Mouse (Mus musculus): ENCODE measurements around the gene Ryk. TPM values are rescaled to one million over a fixed set of nuclear protein-coding genes. Genes with fewer than 3 reads are reported as not detected.

Gene Ryk
- total and polyA plus RNA-seq, 3 experiments = 31.5 to 39.7 (median 38.1) TPM

DNA sequence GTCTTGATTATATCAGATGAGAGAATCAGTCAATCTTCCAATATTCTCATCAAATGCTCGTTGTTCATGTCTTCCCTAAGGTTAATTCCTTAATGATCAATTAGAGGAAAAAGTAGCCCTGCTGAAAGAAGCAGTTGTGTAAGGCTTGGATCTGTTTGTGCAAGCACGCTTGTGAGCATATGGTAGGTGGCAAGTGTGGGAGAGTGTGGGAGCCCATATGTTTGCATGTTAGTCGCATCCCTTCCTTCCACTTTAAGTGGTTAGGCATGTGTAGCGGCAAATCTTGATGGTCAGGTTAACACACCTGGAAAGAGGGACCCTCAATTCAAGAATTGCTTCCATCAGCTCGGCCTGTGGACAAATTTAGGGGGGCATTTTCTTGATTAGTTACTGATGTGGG is 11.6 kb downstream of the Ryk start:
- H3K4me3 ChIP-seq = no peak overlapping the region
- TF ChIP-seq EP300 (IDR thresholded peaks at IDR 0.05; ENCODE audit: insufficient read depth, low read depth, low read length) = no peak
- no peak for TF ChIP-seq POLR2A (IDR thresholded peaks at IDR 0.05; ENCODE audit: insufficient read depth, low read depth, low read length)
- no peak for TF ChIP-seq CTCF (IDR thresholded peaks at IDR 0.05)
- H3K79me2 ChIP-seq (replicated peaks; ENCODE audit: control insufficient read depth, insufficient read depth, low read length) = peaks cover 9% of the 10 kb centered on the region
- H3K36me3 ChIP-seq (ENCODE audit: control insufficient read depth, insufficient read depth, low read length) = peaks cover 11% of the 10 kb centered on the region
- H3K27ac ChIP-seq = no peak overlapping the region
- no peak overlapping the region for H3K9ac ChIP-seq (ENCODE audit: low read depth, low read length)
- DNase-seq = no peak
- H3K27me3 ChIP-seq (ENCODE audit: control insufficient read depth, insufficient read depth, low read length) = no peaks in the 10 kb centered on the region
- intact Hi-C loops (cut with DNase I) = no loop called here
- H3K4me1 ChIP-seq (ENCODE audit: control insufficient read depth, insufficient read depth, low read length) = peaks cover 18% of the 10 kb centered on the region
- WGBS = 90% methylated on average over 5 of the region's 5 CpGs

DNA sequence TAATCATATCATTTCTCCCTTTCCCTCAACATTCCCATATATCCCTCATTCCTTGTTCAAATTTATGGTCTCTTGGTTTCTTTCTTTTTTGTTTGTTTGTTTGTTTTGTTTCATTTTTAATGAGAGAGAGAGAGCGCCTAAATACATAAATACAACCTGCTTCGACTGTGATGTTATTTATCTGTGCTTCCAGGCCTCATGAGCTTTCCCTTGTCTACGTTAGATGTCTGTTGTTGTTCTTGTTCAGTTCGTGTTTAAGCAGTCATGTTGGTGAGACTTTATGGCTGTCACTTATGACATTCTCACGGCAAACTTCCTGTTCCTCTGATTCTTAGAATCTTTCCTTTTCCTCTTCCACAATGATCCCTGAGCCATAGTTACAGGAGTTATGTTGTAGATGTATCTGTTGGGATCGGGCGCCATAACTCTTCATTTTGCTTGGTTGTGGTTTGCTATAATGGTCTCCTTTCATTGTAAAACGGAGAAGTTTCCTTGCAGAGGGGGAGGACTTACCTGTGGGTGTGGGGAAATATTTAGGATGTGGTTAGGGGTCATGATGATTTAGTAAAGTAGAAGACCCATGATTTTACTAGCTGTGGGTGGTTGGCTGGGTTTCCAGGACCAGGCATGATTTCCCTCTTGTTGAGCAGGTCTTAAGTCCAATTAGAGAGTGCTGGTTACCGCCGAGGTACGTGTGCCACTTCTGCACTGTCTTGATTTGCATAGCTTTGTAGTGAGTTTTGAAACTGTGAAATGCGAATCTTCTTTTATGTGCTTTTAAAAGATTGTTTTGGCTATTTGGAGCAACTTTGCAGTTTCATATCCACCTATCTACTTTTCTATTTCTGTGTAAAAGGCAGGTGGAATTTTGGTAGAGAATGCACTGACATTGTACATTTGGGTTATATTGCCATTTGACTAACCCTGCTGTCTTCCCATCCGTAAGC is 17.6 kb downstream of the Ryk start:
- no peak overlapping the region for H3K9ac ChIP-seq (ENCODE audit: low read depth, low read length)
- no peak overlapping the region for H3K27ac ChIP-seq
- intact Hi-C loops (cut with DNase I) = no loop called here
- TF ChIP-seq EP300 (IDR thresholded peaks at IDR 0.05; ENCODE audit: insufficient read depth, low read depth, low read length) (no peak), CTCF (IDR thresholded peaks at IDR 0.05) (no peak), POLR2A (IDR thresholded peaks at IDR 0.05; ENCODE audit: insufficient read depth, low read depth, low read length) (no peak)
- peaks cover 8% of the 10 kb centered on the region for H3K79me2 ChIP-seq (replicated peaks; ENCODE audit: control insufficient read depth, insufficient read depth, low read length)
- peaks cover 9% of the 10 kb centered on the region for H3K4me1 ChIP-seq (ENCODE audit: control insufficient read depth, insufficient read depth, low read length)
- DNase-seq = no peak
- peaks cover 6% of the 10 kb centered on the region for H3K36me3 ChIP-seq (ENCODE audit: control insufficient read depth, insufficient read depth, low read length)
- 81% methylated on average over 13 of the region's 13 CpGs for WGBS
- H3K27me3 ChIP-seq (ENCODE audit: control insufficient read depth, insufficient read depth, low read length) = no peaks in the 10 kb centered on the region
- no peak overlapping the region for H3K4me3 ChIP-seq

DNA sequence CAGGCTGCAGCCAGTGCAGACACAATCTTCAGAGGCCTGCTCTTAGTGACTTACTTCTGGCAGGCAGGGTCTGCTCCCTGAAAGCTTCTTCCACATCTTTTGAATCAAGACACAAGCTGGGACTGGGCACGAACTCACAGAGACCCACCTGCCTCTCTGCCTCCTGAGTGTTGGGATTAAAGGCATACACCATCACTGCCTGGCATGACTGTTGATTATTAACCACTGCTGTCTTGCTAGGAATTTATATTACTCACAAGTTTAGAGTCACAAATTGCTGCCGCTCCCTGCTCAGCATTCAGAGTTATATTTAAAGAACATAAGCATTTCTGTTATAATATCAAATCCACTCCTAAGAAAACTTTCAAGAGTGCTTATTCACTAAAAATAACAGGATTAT is 23.1 kb downstream of the Ryk start:
- H3K4me3 ChIP-seq = no peak overlapping the region
- no peaks in the 10 kb centered on the region for H3K36me3 ChIP-seq (ENCODE audit: control insufficient read depth, insufficient read depth, low read length)
- H3K4me1 ChIP-seq (ENCODE audit: control insufficient read depth, insufficient read depth, low read length) = peaks cover 8% of the 10 kb centered on the region
- H3K9ac ChIP-seq (ENCODE audit: low read depth, low read length) = no peak overlapping the region
- WGBS = 97% methylated on average over 2 of the region's 2 CpGs
- DNase-seq = no peak
- H3K27ac ChIP-seq = no peak overlapping the region
- no peaks in the 10 kb centered on the region for H3K27me3 ChIP-seq (ENCODE audit: control insufficient read depth, insufficient read depth, low read length)
- peaks cover 7% of the 10 kb centered on the region; the same call in 1 of the 2 replicates for H3K79me2 ChIP-seq (replicated peaks; ENCODE audit: control insufficient read depth, insufficient read depth, low read length)
- no peak for TF ChIP-seq POLR2A (IDR thresholded peaks at IDR 0.05; ENCODE audit: insufficient read depth, low read depth, low read length)
- no peak for TF ChIP-seq CTCF (IDR thresholded peaks at IDR 0.05)
- TF ChIP-seq EP300 (IDR thresholded peaks at IDR 0.05; ENCODE audit: insufficient read depth, low read depth, low read length) = no peak
- intact Hi-C loops (cut with DNase I) = no loop called here

DNA sequence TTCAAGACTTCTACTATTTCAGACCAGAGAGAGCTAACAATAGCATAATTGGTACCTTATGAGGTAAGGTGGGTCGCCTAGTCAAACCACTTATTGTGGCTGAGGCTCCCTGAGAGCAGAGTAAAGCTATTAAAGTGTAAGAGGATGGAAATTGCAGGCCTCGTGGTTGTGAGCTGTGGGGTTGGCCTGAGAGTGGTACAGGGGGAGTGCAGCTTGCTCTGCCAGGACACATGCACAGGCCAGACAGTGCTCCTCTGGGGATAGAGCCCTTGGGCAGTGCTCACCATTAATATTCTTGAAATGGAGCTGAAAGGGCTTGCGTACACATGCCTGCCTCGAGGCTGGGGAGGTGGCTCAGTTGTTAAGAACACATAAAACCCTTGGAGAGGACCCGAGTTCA is 23.6 kb downstream of the Ryk start:
- no peak overlapping the region for H3K4me3 ChIP-seq
- no peak overlapping the region for H3K27ac ChIP-seq
- intact Hi-C loops (cut with DNase I) = no loop called here
- H3K9ac ChIP-seq (ENCODE audit: low read depth, low read length) = no peak overlapping the region
- no peaks in the 10 kb centered on the region for H3K36me3 ChIP-seq (ENCODE audit: control insufficient read depth, insufficient read depth, low read length)
- peaks cover 7% of the 10 kb centered on the region; the same call in 1 of the 2 replicates for H3K79me2 ChIP-seq (replicated peaks; ENCODE audit: control insufficient read depth, insufficient read depth, low read length)
- H3K27me3 ChIP-seq (ENCODE audit: control insufficient read depth, insufficient read depth, low read length) = no peaks in the 10 kb centered on the region
- peaks cover 9% of the 10 kb centered on the region for H3K4me1 ChIP-seq (ENCODE audit: control insufficient read depth, insufficient read depth, low read length)
- TF ChIP-seq POLR2A (IDR thresholded peaks at IDR 0.05; ENCODE audit: insufficient read depth, low read depth, low read length) (no peak), CTCF (IDR thresholded peaks at IDR 0.05) (no peak), EP300 (IDR thresholded peaks at IDR 0.05; ENCODE audit: insufficient read depth, low read depth, low read length) (no peak)
- no peak for DNase-seq
- WGBS = 94% methylated on average over 5 of the region's 5 CpGs

DNA sequence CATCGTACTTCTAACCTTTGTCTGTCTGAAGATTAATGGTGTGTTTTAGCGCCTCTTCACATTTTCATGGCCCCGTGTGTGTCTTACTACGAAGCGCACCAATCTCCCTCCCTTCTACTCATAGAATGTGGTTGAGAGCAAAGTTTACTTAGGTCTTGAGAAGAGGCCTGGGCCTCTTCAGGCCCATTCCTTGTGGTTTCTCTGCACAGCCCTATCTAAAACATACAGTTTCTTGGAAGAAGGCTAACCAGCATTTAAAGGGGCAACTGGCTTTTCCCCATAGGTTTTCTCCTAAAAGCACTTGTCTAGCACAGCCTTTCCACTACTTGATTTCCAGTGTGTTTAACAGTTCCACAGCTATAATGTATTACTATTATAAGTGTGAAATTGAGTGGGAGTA is 24.7 kb downstream of the Ryk start:
- H3K27ac ChIP-seq = no peak overlapping the region
- H3K9ac ChIP-seq (ENCODE audit: low read depth, low read length) = no peak overlapping the region
- H3K4me3 ChIP-seq = no peak overlapping the region
- DNase-seq = no peak
- intact Hi-C loops (cut with DNase I) = no loop called here
- 0 out of 2 replicates have a peak, but pooled peaks cover 3% of the 10 kb centered on the region for H3K79me2 ChIP-seq (replicated peaks; ENCODE audit: control insufficient read depth, insufficient read depth, low read length)
- WGBS = 93% methylated on average over 5 of the region's 5 CpGs
- H3K4me1 ChIP-seq (ENCODE audit: control insufficient read depth, insufficient read depth, low read length) = peaks cover 15% of the 10 kb centered on the region
- no peak for TF ChIP-seq POLR2A (IDR thresholded peaks at IDR 0.05; ENCODE audit: insufficient read depth, low read depth, low read length)
- TF ChIP-seq CTCF (IDR thresholded peaks at IDR 0.05) = no peak
- no peak for TF ChIP-seq EP300 (IDR thresholded peaks at IDR 0.05; ENCODE audit: insufficient read depth, low read depth, low read length)
- no peaks in the 10 kb centered on the region for H3K27me3 ChIP-seq (ENCODE audit: control insufficient read depth, insufficient read depth, low read length)
- H3K36me3 ChIP-seq (ENCODE audit: control insufficient read depth, insufficient read depth, low read length) = no peaks in the 10 kb centered on the region

DNA sequence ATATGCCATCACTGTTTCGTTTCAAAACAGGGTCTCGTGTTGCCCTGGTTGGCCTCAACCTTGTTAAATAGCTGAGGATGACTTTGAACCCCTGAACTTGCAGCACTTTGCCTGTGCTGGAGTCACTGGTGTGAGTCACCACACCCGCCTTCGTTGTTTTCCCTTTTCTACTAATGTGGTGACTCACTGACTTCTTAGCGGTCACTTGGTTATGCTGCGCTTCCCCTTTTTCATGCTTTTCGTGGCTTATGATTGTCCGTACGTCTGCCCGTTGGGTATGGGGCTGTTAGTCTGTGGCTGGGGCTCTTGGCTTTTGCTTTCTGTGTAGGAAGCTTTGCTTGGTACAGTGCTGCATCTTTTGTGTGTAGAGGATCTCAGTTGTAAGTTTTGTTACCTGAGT is 25.2 kb downstream of the Ryk start:
- no peak for DNase-seq
- 90% methylated on average over 10 of the region's 10 CpGs for WGBS
- Histone ChIP-seq H3K36me3 (ENCODE audit: control insufficient read depth, insufficient read depth, low read length) (no peaks in the 10 kb centered on the region), H3K4me3 (no peak overlapping the region), H3K4me1 (ENCODE audit: control insufficient read depth, insufficient read depth, low read length) (peaks cover 17% of the 10 kb centered on the region), H3K27me3 (ENCODE audit: control insufficient read depth, insufficient read depth, low read length) (no peaks in the 10 kb centered on the region), H3K27ac (no peak overlapping the region), H3K9ac (ENCODE audit: low read depth, low read length) (no peak overlapping the region), H3K79me2 (replicated peaks; ENCODE audit: control insufficient read depth, insufficient read depth, low read length) (0 out of 2 replicates have a peak, but pooled peaks cover 3% of the 10 kb centered on the region)
- TF ChIP-seq POLR2A (IDR thresholded peaks at IDR 0.05; ENCODE audit: insufficient read depth, low read depth, low read length) (no peak), EP300 (IDR thresholded peaks at IDR 0.05; ENCODE audit: insufficient read depth, low read depth, low read length) (no peak), CTCF (IDR thresholded peaks at IDR 0.05) (no peak)
- intact Hi-C loops (cut with DNase I) = no loop called here
